Mouse (Mus musculus) lung, postnatal 0 days (tissue): ENCODE measurements around the gene Islr2.

Source experiments
- CTCF ChIP-seq: IDR thresholded peaks from 2 replicates; pipeline ENCODE4 v1.5.1; 2016; ENCODE audit warnings: antibody characterized with exemption, mild to moderate bottlenecking
- EP300 ChIP-seq: IDR thresholded peaks from 2 replicates; pipeline ENCODE4 v1.6.1; 2016; ENCODE audit warnings: antibody characterized with exemption, mild to moderate bottlenecking, control low read depth

DNA sequence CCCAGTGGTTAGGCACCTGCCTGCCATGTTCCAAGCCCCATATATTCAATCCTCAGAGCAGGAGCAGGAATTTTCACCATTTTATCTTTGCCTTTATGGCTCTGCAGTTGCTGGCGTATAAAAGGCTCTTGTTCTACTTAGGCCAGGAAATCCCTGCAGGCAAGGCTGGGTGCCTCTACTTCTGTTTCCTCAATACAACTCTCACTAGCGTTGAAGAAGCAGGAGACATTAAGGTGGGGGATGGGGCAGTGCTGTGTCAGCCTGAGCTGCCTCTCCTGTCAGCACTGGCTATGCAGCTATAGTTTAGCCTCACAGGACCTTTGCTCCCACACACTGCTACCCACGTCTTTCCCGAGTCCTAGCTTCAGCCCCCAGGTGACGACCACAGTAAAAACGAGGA lies 27.6 kb upstream of the Islr2 start:
- no peak for TF ChIP-seq CTCF
- TF ChIP-seq EP300: no peak
